Mouse (Mus musculus) gastrocnemius, postnatal 10 days (tissue): ENCODE data around the gene AI593442. TPM values are rescaled to one million over a fixed set of nuclear protein-coding genes. Genes with fewer than 3 reads are reported as not detected.

ENCODE experiments used
- DNase-seq: peaks from one replicate; pipeline ENCODE4 v3.0.0; 2021; ENCODE audit warnings: mixed read lengths
- long read RNA-seq, 2 experiments: library from polyadenylated mRNA; stranded (forward); transcript quantifications; one replicate each; pipeline ENCODE4 v2.0.0; 2021
- total RNA-seq, 2 experiments: library from RNA; stranded (reverse); gene quantifications; 2 replicates each; pipeline ENCODE4 v1.2.3; 2021

AI593442 gene
- under 1 TPM; 0.25 to 0.42 TPM for total RNA-seq
- long read RNA-seq, experiment 1, result 0 reads
- long read RNA-seq, experiment 2, result 0 reads

- no peak for DNase-seq
Observed at GRCm38 (mm10) chr9:52679362-52679947, at the start of gene AI593442. AI593442 (minus strand) TSS chr9:52679780.

- DNase-seq, result no peak
Observed at GRCm38 (mm10) chr9:52728806-52729205, 49.2 kb upstream of the AI593442 start.

DNA sequence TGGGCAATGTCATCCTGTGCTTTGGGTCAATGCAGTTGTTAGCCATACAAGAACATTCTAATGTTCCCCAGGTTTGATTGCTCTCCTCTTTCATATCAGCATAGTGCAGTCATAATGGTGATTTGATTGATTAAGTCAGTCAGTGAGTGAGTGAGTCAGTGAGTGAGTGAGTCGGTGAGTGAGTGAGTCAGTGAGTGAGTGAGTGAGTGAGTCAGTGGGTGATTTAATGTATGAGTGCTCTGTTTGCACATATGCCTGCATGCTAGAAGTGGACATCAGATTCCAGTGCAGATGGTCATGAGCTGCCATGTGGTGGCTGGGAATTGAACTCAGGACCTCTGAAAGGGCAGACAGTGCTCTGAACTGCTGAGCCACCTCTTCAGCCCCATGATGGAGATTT lies 43.0 kb upstream of the AI593442 start:
- no peak for DNase-seq

- no peak for DNase-seq
Observed at GRCm38 (mm10) chr9:52719562-52719961, 40.0 kb upstream of the AI593442 start.

- no peak for DNase-seq
Observed at GRCm38 (mm10) chr9:52680036-52680435, 456 bp upstream of the AI593442 start.

DNA sequence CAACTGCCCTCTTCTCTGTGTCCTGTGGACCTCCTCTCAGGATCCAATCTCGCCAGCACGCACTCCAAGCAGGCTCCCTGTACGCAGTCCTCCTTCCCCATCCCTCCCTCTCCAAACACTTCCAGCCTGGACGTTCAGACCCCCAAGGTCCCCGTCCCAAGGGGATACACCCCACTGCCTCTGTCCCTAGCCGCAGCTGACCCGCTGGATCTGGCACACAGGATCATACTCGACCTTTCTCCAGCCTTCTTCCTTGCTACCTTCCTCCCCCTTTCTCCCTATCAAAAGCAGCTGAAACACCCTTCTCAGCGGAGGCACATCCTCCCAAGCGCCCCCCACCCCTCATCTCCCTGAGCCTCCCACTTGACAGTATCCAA lies 753 bp downstream of the AI593442 start:
- DNase-seq, result no peak

GRCm38 (mm10) chr9:52678179-52678838 lies 1.3 kb downstream of the AI593442 start:
- no peak for DNase-seq

DNA sequence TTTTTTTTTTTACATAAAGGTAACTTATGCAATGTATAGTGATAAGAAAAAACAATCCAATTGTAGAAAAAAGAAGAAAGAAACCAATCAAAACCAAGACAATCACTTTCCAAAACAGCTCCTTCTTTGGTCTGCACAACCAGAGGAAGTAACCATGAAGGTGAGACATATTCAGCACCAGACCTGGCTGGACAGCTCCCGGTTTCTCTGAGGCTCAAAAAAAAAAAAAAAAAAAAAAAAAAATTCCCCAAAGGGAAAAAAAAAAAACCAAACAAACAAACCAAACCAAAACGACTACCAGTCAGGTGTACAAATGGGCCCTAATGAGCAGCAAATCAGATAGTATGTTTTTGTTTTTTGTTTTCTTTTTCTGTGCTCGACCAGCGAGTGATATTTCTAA lies 3.0 kb downstream of the AI593442 start:
- DNase-seq, result peak; percentile 31

DNA sequence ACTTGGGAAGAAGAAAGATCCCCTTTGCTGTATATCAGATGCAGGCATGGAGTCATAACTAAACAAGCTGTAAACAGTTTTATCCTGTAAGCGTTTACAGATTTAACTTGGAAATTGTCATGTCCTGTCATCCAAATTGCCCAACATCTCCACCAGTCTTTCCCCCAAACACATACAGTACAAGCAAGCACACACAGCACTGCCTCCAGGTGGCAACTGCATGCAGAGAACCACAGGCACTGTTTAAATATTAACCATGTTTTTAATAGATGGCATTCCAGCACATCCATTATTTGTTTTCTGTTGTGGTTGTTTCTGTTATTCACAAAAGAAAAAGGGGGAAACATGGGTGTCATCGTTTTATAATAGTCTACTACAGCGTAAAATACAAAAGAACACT lies 3.6 kb downstream of the AI593442 start:
- no peak for DNase-seq

- DNase-seq, result no peak
Observed at GRCm38 (mm10) chr9:52661422-52661821, 18.2 kb downstream of the AI593442 start.

- DNase-seq, result no peak
Observed at GRCm38 (mm10) chr9:52650341-52650951, 29.1 kb downstream of the AI593442 start.

DNA sequence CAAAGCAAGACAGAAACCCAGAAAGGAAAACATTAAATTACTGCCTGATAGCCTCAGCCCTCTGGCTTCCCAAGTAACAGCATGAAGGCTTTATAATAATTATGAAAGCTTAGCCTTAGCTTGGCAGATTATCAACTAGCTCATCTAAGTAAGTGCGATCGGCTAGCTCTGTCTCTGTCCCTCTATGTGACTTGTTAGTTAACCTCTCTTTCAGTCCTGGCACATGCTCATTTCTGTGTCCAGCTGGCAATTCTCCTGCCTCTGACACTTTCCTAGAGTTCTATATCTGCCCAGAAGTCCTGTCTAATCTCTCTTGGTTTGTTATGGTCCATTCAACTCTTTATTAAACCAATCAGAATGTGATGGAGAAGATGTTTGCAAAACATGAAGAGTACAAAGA lies 34.3 kb downstream of the AI593442 start:
- DNase-seq, result no peak

GRCm38 (mm10) chr9:52644626-52645025 lies 35.0 kb downstream of the AI593442 start:
- DNase-seq, result no peak

DNA sequence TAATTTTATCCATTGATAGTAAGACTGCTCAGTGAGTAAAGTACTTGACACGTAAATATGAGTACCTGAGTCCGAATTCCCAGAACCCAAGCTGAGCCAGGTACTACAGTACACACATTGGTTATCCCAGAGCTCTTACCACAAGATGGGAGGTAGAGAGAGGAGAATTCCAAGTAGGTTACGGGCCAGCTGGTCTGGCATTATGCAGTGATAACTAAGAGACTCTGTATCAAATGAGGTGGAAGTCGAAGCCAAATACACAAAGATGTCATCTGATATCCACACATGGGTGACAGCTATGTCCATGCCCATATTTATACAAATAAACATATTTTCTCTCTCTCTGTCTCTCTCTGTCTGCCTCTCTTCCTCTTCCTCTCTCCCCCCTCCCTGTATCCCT lies 35.4 kb downstream of the AI593442 start:
- DNase-seq, result no peak

GRCm38 (mm10) chr9:52635991-52636390 lies 43.6 kb downstream of the AI593442 start:
- DNase-seq, result no peak

DNA sequence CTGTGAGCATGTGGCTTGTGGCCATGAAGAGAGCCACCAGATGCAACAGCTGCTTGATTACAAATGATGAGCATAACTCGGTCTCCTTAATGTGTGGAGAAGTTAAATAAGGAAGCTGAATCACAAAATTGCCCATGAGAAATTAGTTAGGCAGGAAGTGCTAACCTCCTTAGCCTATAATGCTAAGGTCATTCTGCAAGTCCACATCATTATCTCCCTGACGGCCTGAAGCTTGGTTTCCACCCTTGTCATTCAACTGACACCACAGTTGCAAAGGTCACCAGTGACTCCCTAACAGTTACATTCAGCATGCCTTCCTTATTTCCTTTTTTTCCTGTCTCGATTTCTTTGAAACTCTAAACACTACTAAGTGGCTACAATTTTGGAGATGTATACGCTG lies 55.7 kb downstream of the AI593442 start:
- no peak for DNase-seq
